Mouse (Mus musculus): ENCODE measurements around the gene Myrip. TPM values are rescaled to one million over a fixed set of nuclear protein-coding genes. Genes with fewer than 3 reads are reported as not detected.

Myrip gene
- total and polyA plus RNA-seq, 3 experiments: 0.03 TPM; not detected in 2

DNA sequence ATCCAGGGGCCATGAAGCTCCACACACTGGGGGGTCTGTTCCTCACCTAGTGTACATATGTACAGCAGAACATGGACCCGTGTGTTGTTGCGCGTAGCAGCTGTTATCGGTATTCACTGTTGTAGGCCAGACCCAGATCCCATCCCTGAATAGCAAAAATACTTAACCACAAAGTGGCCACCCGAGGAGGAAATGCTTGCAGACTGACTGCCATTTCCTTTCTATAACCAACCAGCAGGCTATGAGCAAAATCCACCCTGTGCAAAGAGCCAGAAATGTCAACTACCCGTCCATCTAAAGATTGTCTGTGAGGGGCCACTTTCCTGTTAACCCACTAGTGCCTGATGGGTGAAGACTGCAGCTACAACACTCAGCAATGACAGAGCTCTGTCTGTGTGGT, 126.9 kb downstream of the Myrip start:
- Histone ChIP-seq H3K36me3 (ENCODE audit: control insufficient read depth in 1 of 2, insufficient read depth in 2 of 2, low read length in 2 of 2) (no peaks in the 10 kb centered on the region), H3K9ac (ENCODE audit: control insufficient read depth, low read depth, low read length, poor library complexity, severe bottlenecking) (no peak overlapping the region), H3K4me1 (ENCODE audit: control insufficient read depth in 1 of 2, insufficient read depth in 2 of 2, low read length in 2 of 2) (no peaks in the 10 kb centered on the region), H3K9me3 (replicated peaks; ENCODE audit: insufficient read depth, low read length) (no peaks in the 10 kb centered on the region), H3K27ac (ENCODE audit: control insufficient read depth, low read depth, low read length) (no peak overlapping the region), H3K4me3 (ENCODE audit: control insufficient read depth in 1 of 2, insufficient read depth in 1 of 2, low read depth in 2 of 2, low read length in 2 of 2) (no peak overlapping the region), H3K27me3 (ENCODE audit: control insufficient read depth in 1 of 2, insufficient read depth in 2 of 2, low read length in 2 of 2) (no peaks in the 10 kb centered on the region; a peak in 1 of 4 replicates), H3K79me2 (ENCODE audit: control insufficient read depth, insufficient read depth, low read length, poor library complexity) (no peaks in the 10 kb centered on the region)
- TF ChIP-seq GATA1 (IDR thresholded peaks at IDR 0.05; ENCODE audit: low read depth, low read length) (no peak), USF1 (IDR thresholded peaks at IDR 0.05; ENCODE audit: low read depth, low read length) (no peak), CHD1 (IDR thresholded peaks at IDR 0.05; ENCODE audit: low read depth, low read length) (no peak), NRF1 (IDR thresholded peaks at IDR 0.05; ENCODE audit: insufficient read depth, low read depth, low read length, poor library complexity, severe bottlenecking) (no peak), MEF2A (IDR thresholded peaks at IDR 0.05; ENCODE audit: extremely low read depth, insufficient replicate concordance, low read depth, low read length, poor library complexity, severe bottlenecking) (no peak), BHLHE40 (IDR thresholded peaks at IDR 0.05; ENCODE audit: borderline replicate concordance, low read depth, low read length) (no peak), EP300 (IDR thresholded peaks at IDR 0.05; ENCODE audit: low read depth in 1 of 2, low read length in 2 of 2) (no peak), SIN3A (IDR thresholded peaks at IDR 0.05; ENCODE audit: low read length) (no peak), ZMIZ1 (IDR thresholded peaks at IDR 0.05; ENCODE audit: low read depth, low read length) (no peak), MAFK (IDR thresholded peaks at IDR 0.05; ENCODE audit: borderline replicate concordance, low read depth, low read length) (no peak), POLR2AphosphoS5 (IDR thresholded peaks at IDR 0.05; ENCODE audit: borderline replicate concordance, low read depth, low read length) (no peak), USF2 (IDR thresholded peaks at IDR 0.05; ENCODE audit: borderline replicate concordance in 1 of 2, insufficient read depth in 1 of 2, low read depth in 1 of 2, low read length in 2 of 2) (no peak), TCF12 (IDR thresholded peaks at IDR 0.05; ENCODE audit: low read depth, low read length) (no peak), TAL1 (IDR thresholded peaks at IDR 0.05; ENCODE audit: low read length) (no peak), KAT2A (conservative IDR thresholded peaks at IDR 0.05; ENCODE audit: low read depth, low read length) (no peak), SMC3 (IDR thresholded peaks at IDR 0.05; ENCODE audit: low read depth, low read length) (no peak)
- no peak for DNase-seq (ENCODE audit: low read depth, low spot score)

DNA sequence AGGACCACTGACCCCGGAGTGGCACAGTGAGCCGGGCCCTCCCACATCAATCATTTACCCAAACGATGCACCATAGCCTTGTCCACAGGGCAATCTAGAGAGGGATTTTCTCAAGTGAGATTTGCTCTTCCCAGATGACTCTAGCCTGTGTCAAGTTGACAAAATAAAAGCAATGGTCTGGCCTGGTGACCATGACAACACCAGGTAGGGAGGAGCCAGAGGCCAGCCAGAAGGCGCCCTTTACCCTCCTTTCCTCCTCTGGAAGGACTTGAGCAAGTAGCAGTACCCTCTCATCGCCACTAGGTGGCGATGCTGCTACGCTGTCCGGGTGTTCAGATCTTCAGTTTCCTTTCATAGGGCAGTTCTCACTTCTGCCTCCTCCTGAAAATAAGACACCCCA, 132.4 kb downstream of the Myrip start:
- peak; percentile 72 for DNase-seq (ENCODE audit: low read depth, low spot score)
- no peaks in the 10 kb centered on the region; a peak in 1 of 4 replicates for H3K27me3 ChIP-seq (ENCODE audit: control insufficient read depth in 1 of 2, insufficient read depth in 2 of 2, low read length in 2 of 2)
- no peak overlapping the region for H3K4me3 ChIP-seq (ENCODE audit: control insufficient read depth in 1 of 2, insufficient read depth in 1 of 2, low read depth in 2 of 2, low read length in 2 of 2)
- H3K79me2 ChIP-seq (ENCODE audit: control insufficient read depth, insufficient read depth, low read length, poor library complexity): no peaks in the 10 kb centered on the region
- TF ChIP-seq SMC3 (IDR thresholded peaks at IDR 0.05; ENCODE audit: low read depth, low read length) (peak; percentile 92), ELF1 (IDR thresholded peaks at IDR 0.05; ENCODE audit: low read depth, low read length) (no peak), UBTF (IDR thresholded peaks at IDR 0.05; ENCODE audit: borderline replicate concordance, insufficient read depth, low read depth, low read length) (no peak), ZC3H11A (IDR thresholded peaks at IDR 0.05; ENCODE audit: low read depth, low read length) (peak; percentile 77), SIN3A (IDR thresholded peaks at IDR 0.05; ENCODE audit: low read length) (no peak), GABPA (IDR thresholded peaks at IDR 0.05; ENCODE audit: low read depth, low read length) (no peak), HCFC1 (IDR thresholded peaks at IDR 0.05; ENCODE audit: low read depth, low read length) (no peak), ZMIZ1 (IDR thresholded peaks at IDR 0.05; ENCODE audit: low read depth, low read length) (no peak), MAX (IDR thresholded peaks at IDR 0.05; ENCODE audit: low read length) (no peak), RAD21 (IDR thresholded peaks at IDR 0.05; ENCODE audit: low read depth, low read length) (peak; percentile 93), CTCF (IDR thresholded peaks at IDR 0.05 in 2 of 3, conservative IDR thresholded peaks at IDR 0.05 in 1 of 3; ENCODE audit: control insufficient read depth in 1 of 3, insufficient read depth in 1 of 3, low read depth in 2 of 3, low read length in 3 of 3, poor library complexity in 1 of 3, severe bottlenecking in 1 of 3) (peak; percentile 91 to 97 (median 96)), MXI1 (IDR thresholded peaks at IDR 0.05; ENCODE audit: low read depth, low read length) (no peak), MEF2A (IDR thresholded peaks at IDR 0.05; ENCODE audit: extremely low read depth, insufficient replicate concordance, low read depth, low read length, poor library complexity, severe bottlenecking) (no peak), POLR2AphosphoS2 (IDR thresholded peaks at IDR 0.05; ENCODE audit: low read length) (no peak)
- no peak overlapping the region for H3K27ac ChIP-seq (ENCODE audit: control insufficient read depth, low read depth, low read length)
- H3K9me3 ChIP-seq (replicated peaks; ENCODE audit: insufficient read depth, low read length): no peaks in the 10 kb centered on the region
- no peaks in the 10 kb centered on the region for H3K36me3 ChIP-seq (ENCODE audit: control insufficient read depth in 1 of 2, insufficient read depth in 2 of 2, low read length in 2 of 2)
- no peak overlapping the region for H3K9ac ChIP-seq (ENCODE audit: control insufficient read depth, low read depth, low read length, poor library complexity, severe bottlenecking)
- no peaks in the 10 kb centered on the region for H3K4me1 ChIP-seq (ENCODE audit: control insufficient read depth in 1 of 2, insufficient read depth in 2 of 2, low read length in 2 of 2)

Measured in MEL (cell line).